Mouse (Mus musculus) kidney, postnatal 0 days (tissue): Measurements from ENCODE around the gene Prnd. TPM values are rescaled to one million over a fixed set of nuclear protein-coding genes. Genes with fewer than 3 reads are reported as not detected.

Experiments used
- ATAC-seq: fragments of 200-750 bp; cut with Nextera tagmentation; replicated peaks from 2 replicates; pipeline ENCODE4 v1.8.0; 2017; ENCODE audit warnings: low read depth, moderate number of reproducible peaks, moderate TSS enrichment, moderate library complexity; ENCODE audit not compliant: low FRiP score
- DNase-seq: peaks from one replicate; pipeline ENCODE4 v3.0.0-alpha.2; 2016; ENCODE audit warnings: low spot score
- H3K27ac ChIP-seq: fragments of 300-500 bp; sonication (generic); 2 replicates; pipeline ENCODE4 v1.5.1; 2014; ENCODE audit warnings: mild to moderate bottlenecking
- H3K27me3 ChIP-seq: fragments of 300-500 bp; sonication (generic); 2 replicates; pipeline ENCODE4 v1.6.1; 2014; ENCODE audit warnings: low read length, mixed read lengths; ENCODE audit not compliant: insufficient read depth
- H3K36me3 ChIP-seq: fragments of 300-500 bp; sonication (generic); 2 replicates; pipeline ENCODE4 v1.6.1; 2014; ENCODE audit warnings: low read length, mixed read lengths; ENCODE audit not compliant: insufficient read depth
- H3K4me1 ChIP-seq: fragments of 300-500 bp; sonication (generic); replicated peaks from 2 replicates; pipeline ENCODE4 v1.6.1; 2014; ENCODE audit warnings: antibody characterized with exemption, low read length, mixed read lengths; ENCODE audit not compliant: insufficient read depth
- H3K4me2 ChIP-seq: fragments of 300-500 bp; sonication (generic); 2 replicates; pipeline ENCODE4 v1.6.1; 2014; ENCODE audit warnings: mild to moderate bottlenecking, low read length, moderate library complexity, mixed read lengths
- H3K4me3 ChIP-seq: fragments of 300-500 bp; sonication (generic); replicated peaks from 2 replicates; pipeline ENCODE4 v1.5.1; 2014; ENCODE audit warnings: low read depth, low read length
- H3K9ac ChIP-seq: fragments of 300-500 bp; sonication (generic); 2 replicates; pipeline ENCODE4 v1.6.1; 2014; ENCODE audit warnings: low read depth, low read length
- H3K9me3 ChIP-seq: fragments of 300-500 bp; sonication (generic); replicated peaks from 2 replicates; pipeline ENCODE4 v1.6.1; 2016; ENCODE audit warnings: low read length, inconsistent platforms, mixed read lengths
- CTCF ChIP-seq: IDR thresholded peaks from 2 replicates; pipeline ENCODE4 v1.5.1; 2016; ENCODE audit warnings: antibody characterized with exemption, low read depth, mild to moderate bottlenecking, moderate library complexity
- WGBS: fragments of 180-500 bp; shearing (Covaris S2); extraction: QIAGEN DNeasy Blood & Tissue Kit; methylation state at CpG from one replicate; pipeline ENCODE4 v1.1.7; 2014; 5-methylcytosine and 5-hydroxymethylcytosine counted together
- polyA plus RNA-seq: library from polyadenylated mRNA; unstranded; fragments of >200 nt; fragmentation: Nextera tagmentation; extraction: Ambion mirVana; gene quantifications from 2 replicates; pipeline ENCODE4 v1.2.1, GENCODE M21; 2015

The Prnd gene
- polyA plus RNA-seq, 1 experiment from 2014 or later: 14.1 TPM

GRCm38 (mm10) chr2:131912526-131913258 is 38.0 kb upstream of the Prnd start:
- Histone ChIP-seq H3K4me1 (peaks cover 12% of the 10 kb centered on the region; the same call in 1 of the 2 replicates), H3K9ac (no peak overlapping the region), H3K27me3 (no peaks in the 10 kb centered on the region), H3K27ac (no peak overlapping the region), H3K4me3 (no peak overlapping the region), H3K4me2 (no peak overlapping the region), H3K36me3 (no peaks in the 10 kb centered on the region), H3K9me3 (no peaks in the 10 kb centered on the region)
- DNase-seq (peak; percentile 60), ATAC-seq (no peak)
- 46% methylated on average over 8 of the region's 8 CpGs for WGBS
- no peak for TF ChIP-seq CTCF

GRCm38 (mm10) chr2:131932275-131932902 is 18.3 kb upstream of the Prnd start:
- DNase-seq (no peak), ATAC-seq (no peak)
- Histone ChIP-seq H3K27ac (no peak overlapping the region), H3K4me3 (no peak overlapping the region), H3K9me3 (no peaks in the 10 kb centered on the region), H3K36me3 (0 out of 2 replicates have a peak, but pooled peaks cover 3% of the 10 kb centered on the region), H3K4me1 (no peaks in the 10 kb centered on the region), H3K4me2 (no peak overlapping the region), H3K9ac (no peak overlapping the region), H3K27me3 (no peaks in the 10 kb centered on the region)
- TF ChIP-seq CTCF: no peak
- WGBS: 73% methylated on average over 7 of the region's 7 CpGs

- Histone ChIP-seq H3K4me2 (no peak overlapping the region), H3K27me3 (no peaks in the 10 kb centered on the region), H3K4me1 (no peaks in the 10 kb centered on the region), H3K36me3 (0 out of 2 replicates have a peak, but pooled peaks cover 3% of the 10 kb centered on the region), H3K9me3 (no peaks in the 10 kb centered on the region), H3K27ac (no peak overlapping the region), H3K9ac (no peak overlapping the region), H3K4me3 (no peak overlapping the region)
- no peak for TF ChIP-seq CTCF
- DNase-seq (no peak), ATAC-seq (no peak)
- 51% methylated on average over 6 of the region's 6 CpGs for WGBS
Observed at GRCm38 (mm10) chr2:131933013-131933412, 17.6 kb upstream of the Prnd start.

- no peak overlapping the region for H3K27ac ChIP-seq
- no peak for DNase-seq
Observed at GRCm38 (mm10) chr2:131933598-131933997, 17.1 kb upstream of the Prnd start.

GRCm38 (mm10) chr2:131934243-131934642 is 16.4 kb upstream of the Prnd start:
- no peak for DNase-seq
- H3K36me3 ChIP-seq: 0 out of 2 replicates have a peak, but pooled peaks cover 3% of the 10 kb centered on the region
- no peak overlapping the region for H3K9ac ChIP-seq
- H3K27ac ChIP-seq: no peak overlapping the region
- no peak overlapping the region for H3K4me3 ChIP-seq
- H3K4me1 ChIP-seq: no peaks in the 10 kb centered on the region
- H3K27me3 ChIP-seq: no peaks in the 10 kb centered on the region
- 88% methylated on average over 2 of the region's 2 CpGs for WGBS
- ATAC-seq: no peak
- no peaks in the 10 kb centered on the region for H3K9me3 ChIP-seq
- no peak overlapping the region for H3K4me2 ChIP-seq
- TF ChIP-seq CTCF: no peak

More at GRCm38 (mm10) chr2:131933598-131933997, 17.1 kb upstream of the Prnd start:
- no peak overlapping the region for H3K9ac ChIP-seq
- no peak overlapping the region for H3K4me3 ChIP-seq
- no peak for TF ChIP-seq CTCF
- ATAC-seq: no peak
- H3K27me3 ChIP-seq: no peaks in the 10 kb centered on the region
- no peak overlapping the region for H3K4me2 ChIP-seq
- H3K4me1 ChIP-seq: no peaks in the 10 kb centered on the region
- H3K9me3 ChIP-seq: no peaks in the 10 kb centered on the region
- WGBS: 65% methylated on average over 3 of the region's 3 CpGs
- H3K36me3 ChIP-seq: 0 out of 2 replicates have a peak, but pooled peaks cover 3% of the 10 kb centered on the region

- ATAC-seq (peak; percentile 60; the same call in 1 of the 2 replicates), DNase-seq (peak; percentile 16)
- Histone ChIP-seq H3K36me3 (0 out of 2 replicates have a peak, but pooled peaks cover 3% of the 10 kb centered on the region), H3K4me1 (no peaks in the 10 kb centered on the region), H3K4me3 (no peak overlapping the region), H3K4me2 (no peak overlapping the region), H3K27me3 (no peaks in the 10 kb centered on the region), H3K9me3 (no peaks in the 10 kb centered on the region), H3K27ac (no peak overlapping the region), H3K9ac (no peak overlapping the region)
- WGBS: 61% methylated on average over 10 of the region's 10 CpGs
- peak; percentile 60 for TF ChIP-seq CTCF
Observed at GRCm38 (mm10) chr2:131935390-131936105, 15.1 kb upstream of the Prnd start.
